Mouse (Mus musculus) liver, embryonic 14.5 days (tissue): Measurements from ENCODE around the gene Cgas.

ENCODE experiments used
- CTCF ChIP-seq: IDR thresholded peaks from 2 replicates; pipeline ENCODE4 v1.5.1; 2016; ENCODE audit warnings: antibody characterized with exemption, low read depth, control low read depth
- EP300 ChIP-seq: IDR thresholded peaks from 2 replicates; pipeline ENCODE4 v1.6.1; 2016; ENCODE audit warnings: antibody characterized with exemption, low read depth

- no peak for TF ChIP-seq EP300
- TF ChIP-seq CTCF, result no peak
Observed at GRCm38 (mm10) chr9:78476531-78477020, 33.5 kb upstream of the Cgas start.
